Mouse (Mus musculus) induced T-regulatory cell, adult 2 months (primary cell): Measurements from ENCODE around the gene Frmd4b.

Source experiments
- DNase-seq: peaks from one replicate; pipeline ENCODE4 v3.0.0-alpha.2; 2012; ENCODE audit warnings: low read depth

The Frmd4b gene

DNA sequence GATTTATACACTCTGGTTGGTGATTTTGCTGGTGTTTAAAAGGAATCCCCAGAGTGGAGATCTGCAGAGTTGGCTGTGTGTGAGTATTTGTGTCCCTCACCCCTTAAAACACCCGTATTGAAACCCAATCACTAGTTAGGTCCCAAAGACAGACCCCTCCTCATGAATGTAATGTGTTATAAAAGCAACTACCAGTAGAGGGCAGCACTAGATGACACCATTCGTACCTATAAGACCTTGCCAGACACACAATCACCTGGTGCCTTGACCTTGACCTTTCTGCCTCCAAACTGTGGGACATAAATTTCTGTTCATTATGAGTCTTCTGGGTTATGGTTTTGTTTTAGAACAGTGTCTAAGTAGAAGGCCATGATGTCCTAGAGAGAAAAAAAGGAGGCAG is 96.8 kb downstream of the Frmd4b start:
- DNase-seq: peak; percentile 62

DNA sequence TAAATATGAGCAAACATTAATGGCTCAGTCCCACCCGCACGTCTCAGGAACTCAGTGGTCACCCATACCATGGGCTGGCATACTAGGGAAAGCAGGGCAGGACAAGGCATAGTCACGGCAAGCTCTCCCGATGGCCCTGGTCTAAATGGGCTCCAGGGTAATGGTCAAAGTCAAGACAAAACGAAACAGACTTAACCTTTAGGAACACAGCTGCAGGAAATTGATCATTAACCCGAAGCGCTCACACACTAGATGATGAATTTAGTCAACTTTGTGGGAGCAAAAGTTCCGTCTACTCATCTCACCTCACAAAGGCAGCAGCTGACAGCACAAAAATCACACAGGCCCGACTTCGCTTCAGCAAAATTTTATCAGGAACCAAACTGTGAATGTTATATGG is 97.8 kb downstream of the Frmd4b start:
- DNase-seq: no peak

DNA sequence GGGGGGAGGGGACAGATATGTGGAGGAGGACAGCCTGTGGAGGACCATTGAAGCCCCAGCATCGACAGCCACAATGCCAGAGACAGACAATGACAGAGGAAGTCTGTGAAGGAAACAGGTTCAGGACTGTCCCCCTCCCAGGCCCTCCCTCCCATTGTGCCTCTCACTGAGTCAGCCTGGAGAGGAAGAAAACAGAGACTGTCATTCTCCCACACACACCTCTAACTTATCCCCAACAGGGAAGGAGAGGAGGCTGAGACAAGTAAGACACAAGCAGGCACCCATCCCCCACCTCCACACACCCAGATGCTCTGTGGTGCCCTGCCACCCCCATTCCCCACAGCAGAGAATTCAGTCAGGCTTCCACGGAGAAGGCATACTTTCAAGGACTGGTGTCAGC is 98.9 kb downstream of the Frmd4b start:
- no peak for DNase-seq

DNA sequence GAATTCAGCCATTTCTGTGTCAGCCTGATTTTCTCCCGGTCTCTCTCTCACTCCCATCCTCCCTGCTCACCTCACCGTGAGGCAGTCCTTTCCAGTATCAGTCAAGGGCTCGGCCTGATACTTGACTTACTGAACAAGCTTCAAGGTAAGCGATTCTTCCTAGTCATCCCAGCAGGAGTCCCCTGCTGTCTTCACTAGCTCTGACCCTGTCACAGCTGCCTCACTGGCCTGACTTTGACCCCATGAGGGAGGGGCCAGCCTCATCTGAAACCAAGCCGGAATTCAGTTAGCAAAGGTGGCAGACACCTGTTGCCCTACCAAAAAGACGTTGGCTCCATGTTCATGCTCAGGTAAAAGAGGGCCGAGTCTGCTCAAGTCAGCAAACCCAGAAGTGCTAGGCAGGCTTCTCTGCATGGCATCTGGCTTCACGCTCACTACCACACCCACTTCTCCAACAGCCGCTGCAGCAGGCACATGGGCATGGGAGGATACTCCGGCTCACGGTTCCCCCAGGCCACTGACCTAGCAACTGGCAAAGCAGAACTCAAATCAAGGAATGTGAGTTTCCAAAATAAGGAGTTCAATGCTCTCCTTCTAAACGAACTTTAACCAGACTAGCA is 99.6 kb downstream of the Frmd4b start:
- DNase-seq: no peak

DNA sequence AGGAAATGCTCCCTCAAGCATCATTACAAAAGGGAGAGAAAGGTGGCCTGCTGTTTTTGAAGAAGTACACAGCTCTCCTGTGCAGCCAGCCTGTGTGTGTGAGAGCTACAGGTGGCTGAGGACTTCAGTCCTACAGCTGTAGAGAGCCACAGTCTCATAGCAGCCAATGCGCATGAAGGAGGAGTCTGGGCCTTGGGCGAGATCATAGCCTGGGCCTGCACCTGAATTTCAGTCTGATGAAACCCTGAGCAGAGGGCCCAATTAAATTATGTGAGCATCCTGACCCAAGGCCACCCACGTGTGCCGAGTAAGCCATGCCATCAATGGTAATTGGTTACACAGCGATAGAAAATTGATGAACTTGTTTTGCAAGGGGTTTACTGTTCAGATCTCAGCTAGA is 100.4 kb downstream of the Frmd4b start:
- no peak for DNase-seq

DNA sequence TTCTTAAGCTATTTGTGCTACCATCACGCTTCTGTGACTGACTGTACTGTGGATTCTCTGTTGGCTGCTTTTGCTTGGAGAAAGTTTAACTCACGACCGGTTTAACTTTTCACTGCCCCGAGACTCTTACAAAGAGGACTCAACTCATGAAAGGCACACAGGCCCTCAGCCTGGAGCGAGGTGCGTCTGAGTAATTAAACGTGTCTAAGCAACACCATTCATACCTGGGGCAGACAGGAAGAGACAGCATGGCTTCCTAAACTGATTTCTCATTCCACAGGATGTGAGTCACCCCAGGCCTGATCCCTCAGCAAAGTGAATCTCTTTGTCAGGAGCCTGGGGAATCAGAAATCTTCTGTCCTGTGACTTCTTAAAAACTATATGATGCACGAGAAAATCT is 106.6 kb downstream of the Frmd4b start:
- no peak for DNase-seq

GRCm38 (mm10) chr6:97509434-97509833 is 107.9 kb downstream of the Frmd4b start:
- DNase-seq: no peak

GRCm38 (mm10) chr6:97508480-97508879 is 108.9 kb downstream of the Frmd4b start:
- DNase-seq: no peak

GRCm38 (mm10) chr6:97507893-97508292 is 109.4 kb downstream of the Frmd4b start:
- no peak for DNase-seq

- no peak for DNase-seq
Measured at GRCm38 (mm10) chr6:97506141-97506650, 111.1 kb downstream of the Frmd4b start.

- no peak for DNase-seq
Measured at GRCm38 (mm10) chr6:97504673-97505072, 112.7 kb downstream of the Frmd4b start.

DNA sequence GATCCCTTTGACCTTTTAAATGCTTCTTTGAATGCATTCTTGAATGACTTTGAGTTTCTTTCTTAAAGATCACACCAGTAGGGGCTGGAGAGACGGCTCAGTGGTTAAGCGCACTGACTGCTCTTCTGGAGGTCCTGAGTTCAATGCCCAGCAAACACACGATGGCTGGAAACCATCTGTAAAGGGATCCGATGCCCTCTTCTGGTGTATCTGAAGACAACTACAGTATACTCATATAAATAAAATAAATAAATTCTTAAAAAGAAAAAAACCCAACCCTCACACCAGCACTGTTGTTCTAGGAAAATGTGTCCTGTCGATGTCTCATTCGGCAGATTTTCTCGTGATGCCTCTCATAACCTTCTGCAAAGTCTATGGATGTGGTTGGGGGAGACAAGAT is 116.3 kb downstream of the Frmd4b start:
- no peak for DNase-seq

- no peak for DNase-seq
Measured at GRCm38 (mm10) chr6:97500246-97500645, 117.1 kb downstream of the Frmd4b start.

GRCm38 (mm10) chr6:97496002-97496401 is 121.3 kb downstream of the Frmd4b start:
- no peak for DNase-seq

DNA sequence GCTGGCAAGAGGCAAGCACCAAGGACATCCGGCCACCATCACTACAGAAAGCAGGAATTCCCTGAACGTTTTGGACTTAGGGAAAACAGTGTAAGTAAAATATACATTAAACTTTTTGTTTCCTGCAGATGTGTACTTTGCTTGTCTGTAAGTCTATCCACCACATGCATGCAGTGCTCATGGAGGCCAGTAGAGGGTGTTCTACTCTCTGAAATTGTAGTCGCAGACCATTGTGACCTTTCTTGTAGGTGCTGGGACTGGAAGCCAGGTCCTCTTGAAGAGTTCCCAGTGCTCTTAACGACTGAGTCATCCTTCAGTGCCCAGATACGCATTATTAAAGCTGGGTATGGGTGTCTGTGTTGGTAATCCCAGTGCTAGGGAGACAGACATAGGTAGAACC is 126.3 kb downstream of the Frmd4b start:
- DNase-seq: no peak

DNA sequence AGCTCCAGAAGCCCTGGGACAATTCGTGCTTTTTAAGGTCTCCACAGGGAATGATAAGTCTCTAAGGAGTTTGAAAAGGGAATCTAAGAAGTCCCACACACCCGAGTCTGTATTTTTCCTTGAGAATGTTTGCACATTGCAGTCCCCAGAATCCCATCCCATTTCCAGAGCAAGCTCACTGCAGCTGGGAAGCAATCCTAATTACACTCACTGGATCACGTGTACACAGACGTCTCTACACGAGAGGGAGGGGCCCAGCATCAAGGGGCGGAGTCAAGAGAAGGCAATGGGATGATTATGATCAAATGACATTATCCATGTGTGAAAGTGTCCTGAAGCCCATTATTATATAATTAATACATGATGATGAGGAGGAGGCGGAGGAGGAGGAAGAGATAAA is 128.5 kb downstream of the Frmd4b start:
- no peak for DNase-seq

GRCm38 (mm10) chr6:97488280-97488679 is 129.1 kb downstream of the Frmd4b start:
- no peak for DNase-seq

GRCm38 (mm10) chr6:97487535-97488081 is 129.7 kb downstream of the Frmd4b start:
- DNase-seq: peak; percentile 16

- DNase-seq: no peak
Measured at GRCm38 (mm10) chr6:97486813-97487361, 130.5 kb downstream of the Frmd4b start.

DNA sequence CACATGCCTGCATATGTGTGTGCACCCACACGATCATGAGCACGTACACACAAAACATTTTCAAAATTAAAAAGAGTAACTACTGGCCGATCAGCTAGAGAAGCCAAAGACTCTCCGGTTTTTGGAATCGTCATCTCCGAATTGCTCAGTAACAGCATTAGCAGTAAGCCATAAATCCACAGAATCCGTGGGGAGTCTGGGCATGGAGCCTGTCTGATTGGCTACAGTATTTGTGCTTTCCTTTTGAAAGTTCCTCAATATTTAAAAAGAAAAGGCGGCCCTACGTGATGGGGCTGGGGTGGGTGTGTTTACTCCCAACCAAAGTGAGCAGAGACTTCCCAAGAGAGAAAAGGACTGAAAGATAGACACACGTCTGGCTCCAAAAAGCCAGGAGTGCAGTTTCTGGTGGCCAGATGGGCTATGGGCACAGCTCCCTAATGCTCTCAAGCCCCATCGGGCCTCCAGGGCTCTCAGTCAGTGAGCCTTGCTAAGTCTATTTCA is 131.4 kb downstream of the Frmd4b start:
- no peak for DNase-seq

DNA sequence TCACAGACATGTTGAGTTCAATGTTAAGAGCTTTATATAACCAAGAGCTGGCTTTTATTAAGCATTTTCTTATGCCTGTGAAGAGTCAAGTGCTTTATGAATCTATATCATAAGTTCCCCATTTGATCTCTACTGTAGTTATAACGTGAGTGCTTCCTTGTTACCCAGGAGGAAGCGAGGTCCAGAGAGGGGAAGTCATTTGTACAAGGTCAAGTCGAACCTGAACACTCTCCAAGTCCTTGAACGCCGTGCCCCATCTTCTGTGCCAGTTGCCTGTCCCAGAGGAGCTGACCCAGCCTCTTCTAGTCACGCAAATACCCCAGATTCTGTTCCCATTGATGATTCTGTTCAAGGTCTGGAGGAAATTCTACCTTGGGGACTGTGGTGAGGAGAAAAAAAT is 135.4 kb downstream of the Frmd4b start:
- no peak for DNase-seq

DNA sequence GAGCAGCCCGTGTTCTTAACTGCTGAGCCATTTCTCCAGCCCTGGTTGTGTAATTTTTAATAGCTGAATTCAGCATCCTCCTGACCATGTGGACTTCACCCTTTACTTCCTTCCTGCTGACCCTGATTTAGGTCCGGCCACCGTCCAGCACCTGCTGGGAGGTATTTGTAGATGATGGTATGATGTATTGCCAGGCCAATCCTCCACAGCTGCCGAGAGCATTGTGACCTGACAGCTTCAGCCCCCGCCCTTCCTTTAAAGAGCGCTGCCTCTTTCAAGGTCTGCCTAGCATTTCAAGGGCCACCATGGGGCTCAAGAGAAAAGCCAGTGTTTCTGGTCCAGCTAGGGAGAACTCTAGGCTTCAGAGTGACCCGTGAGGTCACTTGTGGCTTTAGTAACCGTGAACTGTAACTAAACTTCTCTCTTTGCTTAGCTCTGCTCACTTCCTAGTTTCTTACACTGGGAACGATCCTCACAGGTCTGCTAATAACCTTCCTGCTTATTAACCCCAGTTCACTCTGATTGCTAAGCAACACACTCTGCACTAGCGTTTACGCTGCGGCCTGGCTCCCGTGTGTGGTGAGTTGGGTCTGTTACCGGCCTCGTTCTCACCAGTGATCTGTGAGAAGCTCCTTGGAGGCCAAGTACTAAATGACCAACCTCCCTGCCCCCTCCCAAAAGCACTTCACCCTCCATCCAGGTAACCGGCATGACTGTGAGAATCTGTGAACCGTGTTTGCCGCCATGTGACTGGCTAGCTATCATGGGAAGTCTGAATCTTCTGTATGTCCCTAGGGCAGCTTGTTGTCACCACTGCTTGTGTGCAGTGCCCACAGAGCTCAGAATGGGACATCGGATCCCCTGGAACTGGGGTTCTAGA is 138.1 kb downstream of the Frmd4b start:
- no peak for DNase-seq

- peak; percentile 18 for DNase-seq
Measured at GRCm38 (mm10) chr6:97473672-97474071, 143.7 kb downstream of the Frmd4b start.
